Mouse (Mus musculus): ENCODE results near the gene Ptch2.

DNA sequence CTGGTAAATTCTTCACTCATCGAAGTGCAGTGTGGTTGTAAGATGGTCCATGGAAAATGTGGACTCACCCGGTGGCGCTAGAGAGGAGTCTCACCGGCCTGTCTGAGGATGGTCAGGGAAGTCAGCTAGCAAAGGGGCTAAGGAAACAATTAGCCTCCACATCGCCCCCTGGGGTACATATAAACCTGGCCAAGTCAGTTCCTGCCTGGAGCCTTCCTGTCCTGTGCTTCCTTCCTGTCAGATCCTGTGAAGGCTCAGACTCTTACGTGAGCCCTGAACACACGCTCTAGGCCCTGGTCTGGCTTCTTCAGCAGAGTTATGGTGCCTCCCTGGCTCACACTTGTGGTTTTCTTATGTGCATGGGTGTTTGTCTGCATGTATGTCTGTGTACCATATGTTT is 5.3 kb downstream of the Ptch2 start:
- no peak for TF ChIP-seq TAL1 (IDR thresholded peaks at IDR 0.05; ENCODE audit: low read length)
- no peak for TF ChIP-seq GATA1 (IDR thresholded peaks at IDR 0.05; ENCODE audit: low read length)

All from erythroblast, embryonic 14.5 days (primary cell).